Mouse (Mus musculus) mesoderm, embryonic 11.5 days (tissue): ENCODE data around the gene Coq2.
A peak's percentile ranks its signal among the peaks of the same experiment; 100 is the strongest.

Source experiments
- DNase-seq: peaks from one replicate; pipeline ENCODE4 v3.0.0-alpha.2; 2012; ENCODE audit warnings: low read depth, low spot score

The Coq2 gene

GRCm38 (mm10) chr5:100674711-100675376, at the start of gene Coq2:
Gene Coq2, minus strand, starts transcription at chr5:100675140.
- DNase-seq = peak; percentile 88

- peak; percentile 43 for DNase-seq
Measured at GRCm38 (mm10) chr5:100719235-100720088, 44.5 kb upstream of the Coq2 start, which contains the start of gene Hpse. Gene Hpse, minus strand, starts transcription at chr5:100719716.

GRCm38 (mm10) chr5:100716762-100717161, 41.8 kb upstream of the Coq2 start:
- no peak for DNase-seq

- DNase-seq = no peak
Measured at GRCm38 (mm10) chr5:100711219-100711618, 36.3 kb upstream of the Coq2 start.

- no peak for DNase-seq
Measured at GRCm38 (mm10) chr5:100710012-100710411, 35.1 kb upstream of the Coq2 start.

GRCm38 (mm10) chr5:100709035-100709434, 34.1 kb upstream of the Coq2 start:
- no peak for DNase-seq

- no peak for DNase-seq
Measured at GRCm38 (mm10) chr5:100706675-100707074, 31.7 kb upstream of the Coq2 start.

GRCm38 (mm10) chr5:100704272-100704671, 29.3 kb upstream of the Coq2 start:
- no peak for DNase-seq

- DNase-seq = no peak
Measured at GRCm38 (mm10) chr5:100702325-100702724, 27.4 kb upstream of the Coq2 start.

- no peak for DNase-seq
Measured at GRCm38 (mm10) chr5:100700861-100701620, 26.1 kb upstream of the Coq2 start.

- DNase-seq = no peak
Measured at GRCm38 (mm10) chr5:100697886-100698285, 22.9 kb upstream of the Coq2 start.

- no peak for DNase-seq
Measured at GRCm38 (mm10) chr5:100697398-100697797, 22.5 kb upstream of the Coq2 start.

- no peak for DNase-seq
Measured at GRCm38 (mm10) chr5:100685631-100686030, 10.7 kb upstream of the Coq2 start.

- DNase-seq = no peak
Measured at GRCm38 (mm10) chr5:100680542-100680933, 5.6 kb upstream of the Coq2 start.

GRCm38 (mm10) chr5:100679911-100680541, 5.1 kb upstream of the Coq2 start:
- peak; percentile 35 for DNase-seq

- peak; percentile 89 for DNase-seq
Measured at GRCm38 (mm10) chr5:100673745-100674486, 1.0 kb downstream of the Coq2 start.

GRCm38 (mm10) chr5:100672403-100672802, 2.5 kb downstream of the Coq2 start:
- DNase-seq = no peak

- DNase-seq = no peak
Measured at GRCm38 (mm10) chr5:100671897-100672296, 3.0 kb downstream of the Coq2 start.

GRCm38 (mm10) chr5:100671398-100671797, 3.5 kb downstream of the Coq2 start:
- DNase-seq = peak; percentile 48

GRCm38 (mm10) chr5:100666965-100667364, 8.0 kb downstream of the Coq2 start:
- DNase-seq = no peak

GRCm38 (mm10) chr5:100663854-100664253, 11.1 kb downstream of the Coq2 start:
- peak; percentile 35 for DNase-seq
